Mouse (Mus musculus) mammary gland, adult 2 months (tissue): ENCODE data around the gene Adcy9. TPM values are rescaled to one million over a fixed set of nuclear protein-coding genes. Genes with fewer than 3 reads are reported as not detected.

Experiments
- polyA plus RNA-seq: library from polyadenylated mRNA; depleted of rRNA; stranded (reverse); fragments of >200 nt; gene quantifications from 2 replicates; pipeline ENCODE4 v1.2.3, GENCODE M21; 2012; ENCODE audit warnings: low replicate concordance; rRNA removed

The Adcy9 gene
- 10.7 and 15.7 TPM in 2 replicates for polyA plus RNA-seq

DNA sequence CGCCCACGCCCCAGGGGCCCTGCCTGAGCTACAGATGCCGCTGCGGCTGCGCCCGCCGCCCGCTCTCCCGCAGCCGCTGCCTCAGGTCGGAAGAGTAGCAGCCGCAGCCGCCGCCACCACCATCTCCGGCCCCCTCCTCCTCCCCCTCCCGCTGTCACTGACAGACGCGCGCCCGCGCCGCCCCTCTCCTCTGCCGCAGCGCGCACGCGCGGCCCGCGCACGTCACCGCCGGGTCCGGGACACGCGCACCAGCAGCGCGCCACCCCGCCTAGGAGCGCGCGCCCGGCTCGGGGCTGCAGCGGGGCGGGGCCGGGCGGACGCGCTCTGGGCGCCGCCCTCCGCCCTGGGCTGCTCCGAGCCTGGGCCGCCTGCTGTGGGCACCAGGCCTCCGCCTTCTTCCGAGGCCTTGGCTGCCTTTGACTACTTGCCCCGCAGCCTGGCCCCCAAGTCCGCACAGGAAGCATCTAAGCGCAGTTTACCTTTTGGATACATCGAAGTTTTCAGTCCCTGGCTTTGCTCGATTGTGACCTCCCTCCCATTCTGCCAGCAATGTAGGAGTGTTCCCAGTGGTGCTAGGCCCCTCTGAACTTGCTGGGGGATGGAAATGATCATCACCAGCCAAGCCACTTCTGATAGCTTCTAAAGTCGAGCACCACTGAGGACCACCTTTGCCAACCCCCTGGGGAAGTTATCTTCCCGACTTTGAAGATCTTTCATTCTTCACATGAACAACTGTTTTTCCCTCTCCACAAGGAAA, at the start of gene Adcy9:
Adcy9 (minus strand) TSS at position 201 of the 757 bp plus-strand sequence.

Other genes starting within 250 kb of the Adcy9 start
- 12.6 and 28.7 TPM in 2 replicates for gene Crebbp, start 206.5 kb downstream of the Adcy9 start, polyA plus RNA-seq
- 2.3 and 93.5 TPM in 2 replicates for gene Srl, start 121.3 kb upstream of the Adcy9 start, polyA plus RNA-seq
- gene Tfap4, start 139.4 kb upstream of the Adcy9 start, polyA plus RNA-seq = 8.1 and 10.8 TPM in 2 replicates
- gene Glis2, start 174.2 kb upstream of the Adcy9 start, polyA plus RNA-seq = 27.6 and 30.4 TPM in 2 replicates
- gene Pam16, start 204.5 kb upstream of the Adcy9 start, polyA plus RNA-seq = 16.4 and 16.5 TPM in 2 replicates
- 55.7 and 69.7 TPM in 2 replicates for gene Vasn, start 219.4 kb upstream of the Adcy9 start, polyA plus RNA-seq
- 22.9 and 40.5 TPM in 2 replicates for gene Dnaja3, start 219.5 kb upstream of the Adcy9 start, polyA plus RNA-seq